Mouse (Mus musculus) heart, adult 2 months (tissue): ENCODE results near the gene Arl4a.

Experiments
- CTCF ChIP-seq: fragments of 200-600 bp; IDR thresholded peaks from 2 replicates; pipeline ENCODE4 v1.8.1; 2022; ENCODE audit warnings: antibody characterized with exemption, mild to moderate bottlenecking, moderate library complexity
- EP300 ChIP-seq: fragments of 200-500 bp; IDR thresholded peaks from 2 replicates; pipeline ENCODE4 v1.6.1; 2011; ENCODE audit warnings: low read depth, low read length, control low read depth; ENCODE audit not compliant: insufficient read depth
- POLR2A ChIP-seq: fragments of 200-500 bp; IDR thresholded peaks from 2 replicates; pipeline ENCODE4 v1.6.1; 2011; ENCODE audit warnings: mild to moderate bottlenecking, low read depth, low read length, control low read depth; ENCODE audit not compliant: insufficient read depth

GRCm38 (mm10) chr12:40017955-40018505, 19.8 kb downstream of the Arl4a start:
- no peak for TF ChIP-seq POLR2A
- TF ChIP-seq CTCF: no peak
- TF ChIP-seq EP300: no peak
